Mouse (Mus musculus) midbrain, postnatal 0 days (tissue): Measurements from ENCODE around the gene Abi2. TPM values are rescaled to one million over a fixed set of nuclear protein-coding genes. Genes with fewer than 3 reads are reported as not detected.

Experiments used
- ATAC-seq: fragments of 200-750 bp; cut with Nextera tagmentation; 2 replicates; pipeline ENCODE4 v1.8.0; 2017; ENCODE audit warnings: moderate number of reproducible peaks, mild to moderate bottlenecking, moderate TSS enrichment, moderate library complexity; ENCODE audit not compliant: low FRiP score
- DNase-seq: peaks from one replicate; pipeline ENCODE4 v3.0.0-alpha.2; 2015; ENCODE audit warnings: low spot score
- H3K27ac ChIP-seq: fragments of 300-500 bp; sonication (generic); 2 replicates; pipeline ENCODE4 v1.5.1; 2014; ENCODE audit warnings: low read depth, mild to moderate bottlenecking, low read length, mixed read lengths
- H3K27me3 ChIP-seq: fragments of 300-500 bp; sonication (generic); 2 replicates; pipeline ENCODE4 v1.6.1; 2014; ENCODE audit warnings: low read length, control low read depth, mixed read lengths; ENCODE audit not compliant: insufficient read depth
- H3K36me3 ChIP-seq: fragments of 300-500 bp; sonication (generic); 2 replicates; pipeline ENCODE4 v1.6.1; 2014; ENCODE audit warnings: low read length, control low read depth, mixed read lengths; ENCODE audit not compliant: insufficient read depth
- H3K4me1 ChIP-seq: fragments of 300-500 bp; sonication (generic); 2 replicates; pipeline ENCODE4 v1.6.1; 2014; ENCODE audit warnings: mild to moderate bottlenecking, control low read depth, antibody characterized with exemption, low read length, mixed read lengths; ENCODE audit not compliant: insufficient read depth
- H3K4me2 ChIP-seq: fragments of 300-500 bp; sonication (generic); 2 replicates; pipeline ENCODE4 v1.6.1; 2014; ENCODE audit warnings: low read depth, mild to moderate bottlenecking, low read length, mixed read lengths; ENCODE audit not compliant: poor library complexity, severe bottlenecking
- H3K4me3 ChIP-seq: fragments of 300-500 bp; sonication (generic); 2 replicates; pipeline ENCODE4 v1.5.1; 2014; ENCODE audit warnings: low read depth, mild to moderate bottlenecking, low read length, moderate library complexity
- H3K9ac ChIP-seq: fragments of 300-500 bp; sonication (generic); replicated peaks from 2 replicates; pipeline ENCODE4 v1.6.1; 2014; ENCODE audit warnings: mild to moderate bottlenecking, low read length, moderate library complexity, mixed read lengths; ENCODE audit not compliant: poor library complexity, severe bottlenecking
- H3K9me3 ChIP-seq: fragments of 300-500 bp; sonication (generic); 2 replicates; pipeline ENCODE4 v1.6.1; 2016; ENCODE audit warnings: low read length, control low read depth
- CTCF ChIP-seq: IDR thresholded peaks from 2 replicates; pipeline ENCODE4 v1.5.1; 2016; ENCODE audit warnings: antibody characterized with exemption, mild to moderate bottlenecking
- WGBS: fragments of 180-500 bp; shearing (Covaris S2); extraction: QIAGEN DNeasy Blood & Tissue Kit; methylation state at CpG from one replicate; pipeline ENCODE4 v1.1.7; 2014; 5-methylcytosine and 5-hydroxymethylcytosine counted together
- polyA plus RNA-seq: library from polyadenylated mRNA; unstranded; fragments of >200 nt; fragmentation: Nextera tagmentation; extraction: Ambion mirVana; gene quantifications from 2 replicates; pipeline ENCODE4 v1.2.1, GENCODE M21; 2015
- total RNA-seq: library from RNA; depleted of rRNA; stranded (reverse); fragments of >200 nt; gene quantifications from 2 replicates; pipeline ENCODE4 v1.2.3, GENCODE M21; 2014; rRNA removed

The Abi2 gene
- total RNA-seq (269 and 303 TPM in 2 replicates), polyA plus RNA-seq (88.0 and 98.2 TPM in 2 replicates)

- DNase-seq: peak; percentile 95
- Histone ChIP-seq H3K9me3 (no peaks in the 10 kb centered on the region), H3K4me1 (peaks cover 10% of the 10 kb centered on the region; the same call in 1 of the 2 replicates), H3K4me3 (peak within 1 kb of the TSS; percentile 93), H3K27ac (peak within 1 kb of the TSS; percentile 98), H3K9ac (peak within 1 kb of the TSS; percentile 95), H3K4me2 (peak within 1 kb of the TSS; percentile 72), H3K27me3 (no peaks in the 10 kb centered on the region), H3K36me3 (no peaks in the 10 kb centered on the region)
- under 1% methylated on average over 41 of the region's 69 CpGs for WGBS
- TF ChIP-seq CTCF: no peak
- ATAC-seq: peak; percentile 94
These were observed at the start of gene Abi2 for GRCm38 (mm10) chr1:60409168-60409828. TSS of gene Abi2 (plus strand) at chr1:60409619.

GRCm38 (mm10) chr1:60361626-60362025 is 47.8 kb upstream of the Abi2 start:
- ATAC-seq: no peak
- Histone ChIP-seq H3K36me3 (no peaks in the 10 kb centered on the region), H3K4me3 (no peak overlapping the region), H3K9me3 (no peaks in the 10 kb centered on the region), H3K4me1 (no peaks in the 10 kb centered on the region), H3K27me3 (no peaks in the 10 kb centered on the region), H3K9ac (no peak overlapping the region), H3K4me2 (no peak overlapping the region), H3K27ac (no peak overlapping the region)
- TF ChIP-seq CTCF: no peak
- WGBS: 100% methylated on average over 1 of the region's 1 CpGs
- no peak for DNase-seq

GRCm38 (mm10) chr1:60376556-60376955 is 32.9 kb upstream of the Abi2 start:
- 100% methylated on average over 1 of the region's 1 CpGs for WGBS
- Histone ChIP-seq H3K4me2 (no peak overlapping the region), H3K4me1 (no peaks in the 10 kb centered on the region), H3K27ac (no peak overlapping the region), H3K36me3 (no peaks in the 10 kb centered on the region), H3K4me3 (no peak overlapping the region), H3K27me3 (no peaks in the 10 kb centered on the region), H3K9ac (no peak overlapping the region), H3K9me3 (no peaks in the 10 kb centered on the region)
- no peak for DNase-seq
- no peak for ATAC-seq
- no peak for TF ChIP-seq CTCF

DNA sequence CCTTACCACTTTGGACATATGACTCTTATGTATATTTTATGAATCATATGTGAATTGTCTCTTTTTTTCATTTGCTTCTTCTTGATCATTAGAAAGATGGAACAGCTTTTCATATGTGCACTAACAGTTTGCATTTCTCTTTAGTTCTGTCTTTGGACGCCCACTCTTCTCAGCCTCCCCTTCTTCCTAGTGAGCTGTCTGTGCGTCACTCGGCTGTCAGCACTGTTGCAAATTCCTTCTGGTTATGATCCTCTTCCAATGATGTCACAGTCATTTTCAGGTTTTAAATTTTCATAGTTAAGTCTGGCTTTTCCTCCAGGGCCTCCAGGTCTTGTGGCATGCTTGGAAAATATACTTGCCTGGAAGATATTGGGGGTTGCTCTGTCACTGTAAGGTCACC is 27.5 kb upstream of the Abi2 start:
- WGBS: 86% methylated on average over 3 of the region's 3 CpGs
- Histone ChIP-seq H3K27ac (no peak overlapping the region), H3K9me3 (no peaks in the 10 kb centered on the region), H3K27me3 (no peaks in the 10 kb centered on the region), H3K4me3 (no peak overlapping the region), H3K4me2 (no peak overlapping the region), H3K36me3 (no peaks in the 10 kb centered on the region), H3K4me1 (no peaks in the 10 kb centered on the region), H3K9ac (no peak overlapping the region)
- no peak for TF ChIP-seq CTCF
- ATAC-seq (no peak), DNase-seq (no peak)

DNA sequence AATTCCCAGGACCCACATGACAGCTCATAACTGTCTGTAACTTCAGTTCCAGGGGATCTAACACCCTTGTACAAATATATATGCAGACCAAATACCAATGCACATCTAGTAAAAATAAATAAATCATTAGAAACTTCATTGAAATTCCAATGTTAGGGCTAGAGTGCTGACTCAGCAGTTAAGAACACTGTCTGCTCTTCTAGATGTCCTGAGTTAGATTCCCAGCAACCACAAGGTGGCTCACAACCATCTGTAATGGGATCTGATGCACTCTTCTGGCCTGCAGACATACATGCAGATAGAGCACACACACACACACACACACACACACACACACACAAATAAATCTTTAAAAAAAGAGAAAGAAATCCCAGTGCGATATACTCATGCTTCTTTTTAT is 4.6 kb upstream of the Abi2 start:
- no peaks in the 10 kb centered on the region for H3K27me3 ChIP-seq
- WGBS: 97% methylated on average over 1 of the region's 1 CpGs
- ATAC-seq (no peak), DNase-seq (peak; percentile 33)
- no peak overlapping the region for H3K9ac ChIP-seq
- no peak overlapping the region for H3K4me2 ChIP-seq
- H3K4me3 ChIP-seq: no peak overlapping the region
- H3K27ac ChIP-seq: no peak overlapping the region
- no peaks in the 10 kb centered on the region for H3K9me3 ChIP-seq
- peak; percentile 52 for TF ChIP-seq CTCF
- H3K36me3 ChIP-seq: no peaks in the 10 kb centered on the region
- H3K4me1 ChIP-seq: 0 out of 2 replicates have a peak, but pooled peaks cover 3% of the 10 kb centered on the region

DNA sequence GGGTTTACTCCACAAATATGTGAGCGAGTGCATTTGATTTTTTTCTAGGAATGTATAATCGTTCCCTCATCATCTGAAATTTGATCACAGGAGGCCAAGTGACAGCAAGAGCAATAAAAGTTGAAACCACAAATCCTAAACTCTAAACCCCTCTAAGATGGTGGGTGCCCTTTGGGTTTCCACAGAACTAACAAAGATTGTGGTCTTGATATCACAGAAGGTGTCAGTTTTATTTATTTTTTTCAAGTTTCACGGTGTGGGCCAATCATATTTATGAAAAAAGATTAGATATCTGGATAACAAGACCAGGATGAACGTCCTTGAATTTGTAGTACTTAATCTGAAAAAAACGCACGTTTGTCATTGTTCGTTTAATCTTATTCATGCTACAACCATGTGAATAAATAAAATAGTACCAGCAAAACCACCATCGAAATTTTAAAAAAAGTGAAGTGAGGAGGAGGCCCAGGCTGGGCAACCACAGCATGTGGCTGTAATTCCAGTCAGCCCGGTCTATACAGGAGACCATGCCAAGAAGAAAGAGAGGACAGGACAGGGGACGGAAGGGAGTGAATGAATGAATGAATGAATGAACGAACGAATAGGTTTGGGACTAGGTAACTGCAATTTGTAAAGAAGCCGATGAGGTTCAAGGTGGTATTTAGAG is 785 bp upstream of the Abi2 start:
- Histone ChIP-seq H3K9me3 (no peaks in the 10 kb centered on the region), H3K9ac (peak overlapping the region; percentile 95), H3K4me2 (peak overlapping the region; percentile 72), H3K4me1 (peaks cover 8% of the 10 kb centered on the region; the same call in 1 of the 2 replicates), H3K27ac (peak overlapping the region; percentile 98), H3K27me3 (no peaks in the 10 kb centered on the region), H3K36me3 (no peaks in the 10 kb centered on the region), H3K4me3 (peak overlapping the region; percentile 93)
- DNase-seq (no peak), ATAC-seq (peak; percentile 72)
- 16% methylated on average over 13 of the region's 13 CpGs for WGBS
- no peak for TF ChIP-seq CTCF
